Mouse (Mus musculus) hematopoietic multipotent progenitor cell, adult 10-12 weeks (in vitro differentiated cells): Measurements from ENCODE around the gene 4933414I15Rik. TPM values are rescaled to one million over a fixed set of nuclear protein-coding genes. Genes with fewer than 3 reads are reported as not detected.

Experiments used
- polyA plus RNA-seq: library from polyadenylated mRNA; stranded (reverse); fragments of >175 nt; gene quantifications from 2 replicates; pipeline ENCODE4 v1.2.3, GENCODE M21; 2012; ENCODE audit warnings: low replicate concordance

Gene 4933414I15Rik
- polyA plus RNA-seq = not detected in 2 replicates

DNA sequence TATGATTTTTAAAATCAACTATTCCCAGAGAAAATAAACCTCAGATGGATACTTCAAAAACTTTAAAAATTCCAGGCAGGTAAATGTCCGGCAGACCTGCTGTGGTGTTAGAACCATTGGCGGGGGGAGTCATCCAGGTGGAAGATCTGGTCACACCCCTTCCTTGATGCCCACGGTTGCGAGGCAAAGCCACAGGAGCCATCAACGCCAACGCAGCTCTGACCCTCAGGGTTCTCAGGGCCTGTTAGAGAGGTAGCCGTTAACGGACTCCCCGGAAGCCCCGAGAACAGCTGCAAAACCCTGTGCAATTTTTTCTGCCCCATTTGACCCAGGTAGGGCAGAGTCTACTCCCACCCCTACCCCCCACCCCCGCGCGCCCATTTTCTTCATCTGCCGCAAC is at the start of gene 4933414I15Rik:
4933414I15Rik (minus strand) TSS at position 260 of the 400 bp plus-strand sequence.

GRCm38 (mm10) chr11:50981667-50982066 is 38.1 kb upstream of the 4933414I15Rik start, which contains the start of gene Olfr1377:
TSS of gene Olfr1377 (plus strand) at chr11:50981967.

GRCm38 (mm10) chr11:50966230-50966629 is 22.7 kb upstream of the 4933414I15Rik start, which contains the start of gene Olfr1378:
TSS of gene Olfr1378 (plus strand) at chr11:50966530.

DNA sequence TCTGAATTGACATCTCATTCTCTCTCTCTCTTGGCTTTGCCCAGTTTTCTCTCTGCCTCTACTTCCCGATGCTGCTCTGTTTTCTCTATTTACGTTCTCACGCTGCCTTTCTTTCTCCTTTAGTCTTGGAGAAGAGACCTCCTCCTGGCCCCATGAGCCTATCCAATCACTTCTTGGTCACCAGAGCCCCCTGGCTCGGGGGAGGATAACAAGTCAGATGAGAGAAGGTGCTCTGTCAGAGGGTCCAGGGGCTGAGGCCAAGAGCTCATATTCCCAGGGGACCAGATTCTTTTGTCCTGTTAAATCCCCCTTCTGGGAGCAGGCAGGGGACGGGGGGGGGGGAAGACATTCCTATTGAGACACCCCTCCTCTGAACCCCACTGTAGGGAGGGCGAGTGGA is 10.1 kb upstream of the 4933414I15Rik start, which contains the start of gene Prop1:
Prop1 (minus strand) TSS at position 101 of the 400 bp plus-strand sequence.

GRCm38 (mm10) chr11:50931451-50931866 is 12.1 kb downstream of the 4933414I15Rik start, which contains the start of gene Zfp354b:
TSS of gene Zfp354b (minus strand) at chr11:50931633.

GRCm38 (mm10) chr11:50915671-50916320 is 27.8 kb downstream of the 4933414I15Rik start, which contains the start of gene Zfp2:
TSS of gene Zfp2 (minus strand) at chr11:50916165.

Other genes starting within 250 kb of the 4933414I15Rik start
- 1.5 and 1.9 TPM in 2 replicates for gene Zfp354c, start 116.0 kb downstream of the 4933414I15Rik start, polyA plus RNA-seq
- 0.04 and 0.28 TPM in 2 replicates for gene Zfp879, start 102.2 kb downstream of the 4933414I15Rik start, polyA plus RNA-seq
- gene Grm6, start 93.1 kb downstream of the 4933414I15Rik start, polyA plus RNA-seq = 0.71 and 2.7 TPM in 2 replicates
- not detected in 2 replicates for gene Zfp454, start 56.1 kb downstream of the 4933414I15Rik start, polyA plus RNA-seq
- 0.12 TPM in 1 of 2 replicates, not detected in the other for gene Zfp2, start 27.6 kb downstream of the 4933414I15Rik start, polyA plus RNA-seq
- 0.13 TPM in 1 of 2 replicates, not detected in the other for gene Zfp354b, start 12.1 kb downstream of the 4933414I15Rik start, polyA plus RNA-seq
- not detected in 2 replicates for gene Prop1, start 10.0 kb upstream of the 4933414I15Rik start, polyA plus RNA-seq
- not detected in 2 replicates for gene Olfr1378, start 22.8 kb upstream of the 4933414I15Rik start, polyA plus RNA-seq
- not detected in 2 replicates for gene Olfr1377, start 38.2 kb upstream of the 4933414I15Rik start, polyA plus RNA-seq
- not detected in 2 replicates for gene Olfr51, start 59.8 kb upstream of the 4933414I15Rik start, polyA plus RNA-seq
- gene Olfr54, start 70.5 kb upstream of the 4933414I15Rik start, polyA plus RNA-seq = not detected in 2 replicates
- gene Olfr1375, start 104.3 kb upstream of the 4933414I15Rik start, polyA plus RNA-seq = not detected in 2 replicates
- gene Zfp354a, start 115.5 kb upstream of the 4933414I15Rik start, polyA plus RNA-seq = 0.71 TPM in 1 of 2 replicates, not detected in the other